Mouse (Mus musculus) thymus, postnatal 10 days (tissue): ENCODE data around the gene Necab2.
A peak's percentile ranks its signal among the peaks of the same experiment; 100 is the strongest.

Experiments used
- DNase-seq, 2 experiments: peaks; one replicate each; pipeline ENCODE4 v3.0.0; 2021; ENCODE audit warnings: low spot score in 2 of 2

Gene Necab2

DNA sequence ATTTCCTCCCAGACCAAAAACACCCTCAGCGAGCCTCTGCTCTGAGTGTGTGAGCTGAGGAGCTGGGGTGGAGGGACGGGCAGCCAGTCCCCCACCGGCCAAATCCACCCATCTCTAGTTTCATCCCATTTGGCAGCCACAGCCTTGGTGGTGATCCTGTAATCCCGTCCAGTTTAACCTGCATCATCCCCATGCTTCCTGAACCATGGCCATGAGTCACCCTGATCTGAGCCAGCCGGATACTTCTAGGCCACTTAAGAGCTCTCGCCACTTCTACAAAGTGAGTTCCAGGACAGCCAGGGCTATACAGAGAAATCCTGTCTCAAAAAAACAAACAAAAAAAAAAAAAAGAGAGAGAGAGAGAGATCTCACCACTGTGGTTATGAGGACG, 18.2 kb upstream of the Necab2 start:
- DNase-seq, result no peak

DNA sequence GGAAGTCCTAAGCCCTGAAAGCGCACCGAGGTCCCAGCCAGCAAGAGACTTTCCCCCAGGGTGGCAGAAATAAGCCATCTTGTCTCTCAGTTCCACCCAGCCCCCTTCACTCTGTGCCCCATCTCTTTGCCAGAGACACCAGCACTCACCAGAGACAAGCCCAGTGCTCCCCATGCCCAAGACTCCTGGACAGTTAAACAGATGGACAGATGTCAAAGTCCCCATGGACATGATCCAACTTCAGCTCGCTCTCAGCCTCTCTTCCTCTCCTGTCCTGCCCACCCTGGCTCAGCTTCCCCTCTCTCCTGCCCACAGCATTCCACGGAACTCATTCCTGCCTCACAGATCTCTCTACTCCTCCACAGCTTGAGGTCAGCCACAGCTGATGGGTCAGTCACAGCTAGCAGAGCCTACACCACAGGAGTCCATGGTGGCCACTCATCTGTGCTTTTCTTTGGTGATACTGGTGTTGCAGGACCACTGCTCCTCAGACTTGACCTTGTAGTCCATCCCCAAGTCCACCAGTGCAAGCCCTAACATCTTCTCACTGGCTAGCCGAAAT, 17.7 kb upstream of the Necab2 start:
- no peak for DNase-seq

GRCm38 (mm10) chr8:119429552-119429951, 17.0 kb upstream of the Necab2 start:
- DNase-seq, result no peak

GRCm38 (mm10) chr8:119430250-119430649, 16.3 kb upstream of the Necab2 start:
- DNase-seq, result no peak

DNA sequence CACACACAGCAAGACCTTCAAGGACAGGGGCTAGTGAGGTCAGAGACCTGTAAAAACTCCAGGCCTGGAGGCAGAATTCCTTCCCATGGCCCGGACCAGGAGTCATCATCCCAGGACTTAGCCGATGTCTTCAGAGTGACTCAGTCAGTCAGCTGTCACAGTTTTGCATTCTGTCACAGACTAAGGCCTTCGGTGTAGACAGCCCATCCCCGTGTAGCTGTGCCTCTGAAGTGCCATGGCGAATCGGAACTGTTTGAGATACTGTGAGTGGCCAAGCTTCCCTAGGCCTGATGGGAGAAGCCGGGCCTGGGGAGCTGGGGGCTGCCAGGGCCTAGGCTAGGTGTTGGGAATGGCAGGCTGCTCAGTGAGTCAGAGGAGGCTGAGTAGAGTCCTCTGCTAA, 15.8 kb upstream of the Necab2 start:
- no peak for DNase-seq

DNA sequence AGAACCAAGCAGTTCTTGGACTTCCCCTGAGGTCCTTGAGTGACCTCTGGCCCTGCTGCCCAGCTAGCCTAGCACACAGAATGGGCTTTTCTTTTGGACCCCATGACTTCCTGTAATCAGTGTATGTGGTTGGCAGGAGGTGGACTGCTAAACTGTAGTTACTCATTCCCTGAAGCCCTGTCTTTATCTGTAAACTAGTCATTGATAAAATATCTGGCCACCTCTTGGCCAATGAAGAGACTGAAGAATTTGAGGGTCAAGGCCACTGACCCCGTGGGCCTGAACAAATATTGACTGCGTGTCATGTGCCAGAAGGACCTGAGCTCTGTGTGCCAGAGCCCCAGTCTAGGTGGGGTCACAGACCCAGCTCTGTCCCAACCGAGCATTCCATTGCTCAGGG, 14.1 kb upstream of the Necab2 start:
- DNase-seq, result no peak

- no peak for DNase-seq
Observed at GRCm38 (mm10) chr8:119433582-119434174, 12.8 kb upstream of the Necab2 start, which contains the start of gene Osgin1. Gene Osgin1 (plus strand): TSS chr8:119434124.

GRCm38 (mm10) chr8:119434569-119434968, 11.9 kb upstream of the Necab2 start:
- no peak for DNase-seq

DNA sequence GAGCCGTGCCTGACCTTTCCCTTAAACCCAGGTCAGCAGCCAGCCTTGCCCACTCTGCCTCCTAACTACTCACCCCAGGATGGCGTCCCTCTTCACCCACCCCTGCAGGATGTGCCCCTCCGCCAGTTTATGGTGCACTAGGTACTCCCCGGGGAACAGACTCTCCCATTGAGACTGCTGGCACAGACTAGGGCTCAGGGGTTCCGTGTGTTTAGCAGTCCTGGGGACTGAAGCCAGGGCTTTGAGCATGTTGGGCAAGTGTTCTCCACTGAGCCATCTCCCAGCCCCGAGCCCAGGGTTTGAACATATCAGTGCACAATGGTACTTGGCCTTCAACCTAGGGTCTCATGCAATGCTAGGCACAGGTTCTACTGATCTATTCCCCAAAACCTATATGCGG, 11.0 kb upstream of the Necab2 start:
- DNase-seq, result no peak

- no peak for DNase-seq
Observed at GRCm38 (mm10) chr8:119436331-119436730, 10.2 kb upstream of the Necab2 start.

DNA sequence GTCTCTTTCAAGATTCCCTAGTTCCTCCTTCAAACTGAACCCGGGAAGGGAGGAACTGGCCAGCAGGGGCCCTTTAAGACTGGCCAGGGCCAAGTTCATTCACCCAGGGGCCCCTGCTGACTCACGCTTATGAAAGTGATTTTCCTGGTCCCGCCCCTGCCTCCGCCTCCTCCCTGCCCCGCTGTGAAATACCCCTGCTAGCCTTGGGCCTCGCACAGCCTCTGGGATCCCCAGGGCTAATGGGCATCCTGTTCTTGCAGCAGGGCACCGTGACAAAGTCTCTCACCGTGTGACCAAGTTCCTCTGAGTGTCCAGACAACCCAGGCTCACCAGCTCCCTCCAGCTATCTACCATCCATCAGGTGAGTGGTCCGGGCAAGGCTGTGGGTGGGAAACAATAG, 9.6 kb upstream of the Necab2 start:
- no peak for DNase-seq

DNA sequence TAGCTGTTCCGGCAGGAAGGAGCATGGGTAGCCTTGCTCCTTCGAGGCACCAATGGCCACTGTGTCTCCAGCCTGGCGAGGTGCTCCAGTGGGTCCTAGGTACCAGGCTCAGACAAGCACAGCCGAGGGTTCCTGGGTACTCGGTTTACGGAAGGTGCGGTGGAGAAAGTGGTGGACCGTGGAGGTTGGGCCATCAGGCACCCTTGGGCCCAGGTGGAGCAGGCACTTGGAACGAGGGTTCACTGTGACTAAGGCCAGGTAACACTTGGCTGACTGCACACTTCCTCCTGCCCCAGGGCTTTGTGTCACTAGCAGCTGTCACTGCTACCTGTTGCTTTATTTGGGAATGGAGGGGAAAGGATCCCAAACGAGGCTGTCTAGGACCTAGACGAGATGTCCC, 9.0 kb upstream of the Necab2 start:
- no peak for DNase-seq

DNA sequence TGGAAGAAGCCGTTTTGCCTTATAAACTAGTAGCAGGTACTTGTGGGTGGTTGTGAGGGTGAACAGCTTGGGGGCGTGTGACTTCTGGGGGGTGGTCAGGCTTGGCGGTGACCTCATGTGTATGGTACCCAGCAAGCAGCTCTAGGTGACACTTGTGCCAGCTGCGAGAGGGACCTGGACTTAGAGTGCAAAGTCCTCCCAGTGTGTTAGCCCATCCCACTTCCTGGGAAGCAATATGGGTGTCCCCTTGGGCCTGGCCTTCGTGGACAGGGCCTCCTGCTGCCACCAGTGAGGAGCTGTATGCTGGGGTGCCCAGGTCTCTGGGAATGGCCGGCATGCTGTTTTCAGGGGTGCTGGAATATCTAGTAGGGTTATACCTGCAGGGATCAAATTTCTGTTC, 7.6 kb upstream of the Necab2 start:
- DNase-seq, result no peak

DNA sequence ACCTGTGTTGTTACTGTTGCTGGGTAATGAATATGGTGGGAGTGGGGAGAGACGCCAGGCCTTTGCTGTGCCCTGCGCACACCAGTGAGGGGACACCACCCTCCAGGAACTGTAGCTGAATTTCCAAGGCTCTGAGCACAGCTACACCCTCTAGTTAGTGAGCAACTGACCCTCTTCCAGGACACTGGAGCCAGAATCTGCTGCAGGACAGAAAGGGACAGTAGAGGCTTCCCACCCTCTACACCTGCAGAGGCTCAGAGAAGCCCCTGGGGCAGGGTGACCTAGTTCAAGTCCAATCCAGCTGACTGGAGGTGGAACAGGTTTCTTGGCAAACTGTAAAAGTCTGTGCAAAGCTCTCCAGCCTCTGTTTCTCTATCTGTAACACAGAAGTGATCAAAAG, 7.1 kb upstream of the Necab2 start:
- no peak for DNase-seq

GRCm38 (mm10) chr8:119439893-119440249, 6.6 kb upstream of the Necab2 start:
- no peak for DNase-seq

- DNase-seq, result peak in 1 of 2 experiments; percentile 49
Observed at GRCm38 (mm10) chr8:119440250-119440951, 6.1 kb upstream of the Necab2 start.

- DNase-seq, result no peak
Observed at GRCm38 (mm10) chr8:119440952-119441270, 5.6 kb upstream of the Necab2 start.

DNA sequence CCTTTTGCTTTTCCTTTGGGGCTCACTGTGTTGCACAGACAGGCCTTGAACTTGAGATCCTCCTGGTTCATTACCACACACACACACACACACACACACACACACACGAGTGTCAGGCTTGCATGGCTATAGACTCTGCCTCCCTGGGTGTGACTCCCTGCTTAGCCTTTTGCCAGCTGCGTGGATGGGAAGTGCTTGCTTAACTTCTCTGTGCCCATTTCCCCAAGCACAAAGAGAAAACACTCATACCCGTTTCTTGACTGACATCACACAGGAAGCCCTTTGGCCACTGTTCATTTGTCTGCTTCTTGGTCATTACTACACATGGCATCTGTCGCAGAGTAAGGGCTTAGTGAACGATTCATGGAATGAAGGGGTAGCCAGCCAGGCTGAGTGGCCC, 4.5 kb upstream of the Necab2 start:
- no peak for DNase-seq

- DNase-seq, result no peak
Observed at GRCm38 (mm10) chr8:119442970-119443369, 3.5 kb upstream of the Necab2 start.

- DNase-seq, result no peak
Observed at GRCm38 (mm10) chr8:119446990-119447780, 666 bp downstream of the Necab2 start.

GRCm38 (mm10) chr8:119447781-119448170, 1.3 kb downstream of the Necab2 start:
- no peak for DNase-seq

GRCm38 (mm10) chr8:119449627-119450026, 3.1 kb downstream of the Necab2 start:
- no peak for DNase-seq

DNA sequence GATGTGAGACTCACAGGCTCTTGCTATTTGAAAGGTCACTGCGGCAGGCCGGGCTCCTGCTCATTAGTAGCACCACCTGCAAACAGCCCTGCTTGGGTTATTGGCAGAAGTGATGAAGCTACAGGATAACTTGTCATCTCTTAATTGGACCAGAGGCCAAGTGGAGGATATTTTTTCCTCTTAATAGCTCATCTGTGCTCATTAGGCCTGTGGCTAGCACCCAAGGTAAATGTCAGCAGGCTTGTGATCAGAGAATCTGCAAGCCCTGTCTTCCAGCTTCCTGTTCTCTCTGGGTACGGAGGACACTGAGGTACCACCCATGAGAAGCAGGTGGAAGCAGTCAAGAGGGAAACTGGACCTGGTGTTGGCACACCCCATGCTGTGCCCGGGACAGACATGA, 4.6 kb downstream of the Necab2 start:
- DNase-seq, result no peak
